Mouse (Mus musculus) mammary gland, adult 2 months (tissue): ENCODE data around the gene Mars2. TPM values are rescaled to one million over a fixed set of nuclear protein-coding genes. Genes with fewer than 3 reads are reported as not detected.

Experiments used
- polyA plus RNA-seq: library from polyadenylated mRNA; depleted of rRNA; stranded (reverse); fragments of >200 nt; gene quantifications from 2 replicates; pipeline ENCODE4 v1.2.3, GENCODE M21; 2012; ENCODE audit warnings: low replicate concordance; rRNA removed

Gene Mars2
- polyA plus RNA-seq, result 2.0 and 2.9 TPM in 2 replicates

DNA sequence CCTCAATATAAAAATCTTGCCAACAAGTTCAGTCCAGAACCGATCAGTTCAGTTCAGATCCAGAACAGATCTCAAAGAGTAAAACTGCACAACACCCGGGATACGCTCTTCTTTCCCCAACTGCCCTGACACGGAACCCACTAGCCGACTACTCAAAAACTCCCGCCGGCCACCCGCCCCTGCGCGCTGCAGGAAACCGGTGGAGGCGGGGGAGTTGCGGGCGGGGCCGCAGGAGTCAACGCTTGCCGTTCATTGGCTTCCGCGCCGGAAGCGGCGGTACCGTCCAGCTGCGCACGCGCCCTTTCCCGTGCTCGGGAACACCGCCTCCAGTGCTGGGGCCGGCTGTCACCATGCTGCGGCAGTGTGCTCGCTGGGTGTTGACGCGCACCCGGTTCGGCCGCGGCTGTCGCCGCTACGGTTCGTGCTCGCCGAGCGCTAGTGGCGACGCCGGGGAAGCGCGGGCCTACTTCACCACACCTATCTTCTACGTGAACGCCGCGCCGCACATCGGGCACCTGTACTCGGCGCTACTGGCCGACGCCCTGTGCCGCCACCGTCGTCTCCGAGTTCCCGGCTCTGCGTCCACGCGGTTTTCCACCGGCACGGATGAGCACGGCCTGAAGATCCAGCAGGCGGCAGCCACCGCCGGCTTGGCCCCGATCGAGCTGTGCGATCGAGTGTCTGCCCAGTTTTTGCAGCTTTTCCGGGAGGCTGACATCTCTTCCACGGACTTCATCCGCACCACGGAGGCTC lies at the start of gene Mars2:
Gene Mars2 (plus strand): TSS at position 288 of the 753 bp plus-strand sequence.

DNA sequence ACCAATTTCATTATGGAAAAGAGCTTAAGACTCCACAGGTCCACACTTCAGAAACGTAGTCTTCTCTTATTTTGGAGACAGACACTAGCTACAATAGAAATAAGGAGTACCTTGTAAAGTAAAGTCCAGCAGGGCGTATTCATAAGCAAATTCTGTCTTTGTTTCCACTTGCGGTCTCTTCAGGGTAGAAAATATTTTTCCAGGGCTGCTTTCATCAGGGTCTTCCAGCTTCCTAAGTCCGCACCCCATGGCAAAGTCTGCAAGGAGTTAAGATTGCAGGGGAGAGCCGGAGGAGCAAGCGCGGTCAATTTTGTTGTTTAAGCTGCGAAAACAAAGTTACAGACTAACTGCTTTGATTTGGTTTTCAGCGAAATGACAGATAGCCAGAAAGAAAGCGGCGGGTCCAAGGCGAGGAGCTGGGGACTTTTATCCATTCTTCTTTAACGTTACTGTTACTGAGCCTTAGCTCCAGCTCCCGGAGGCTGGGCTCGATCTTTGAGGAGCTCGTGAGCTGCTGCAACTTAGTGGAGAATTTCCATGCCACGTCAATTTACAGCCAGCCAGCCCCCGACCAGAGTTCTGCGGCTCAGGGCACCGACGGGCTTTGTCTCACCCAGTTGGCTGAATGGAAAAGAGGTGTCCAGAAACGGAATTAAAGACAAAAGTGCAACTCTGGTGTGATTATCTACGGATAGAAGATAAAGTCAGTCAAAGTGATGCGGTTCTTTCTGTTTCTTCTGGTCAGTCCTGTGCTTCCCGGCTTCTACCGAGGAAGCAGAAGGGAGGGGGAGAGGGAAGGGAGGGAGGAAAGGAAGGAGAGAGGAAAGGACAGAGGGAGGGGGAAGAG lies 10.7 kb upstream of the Mars2 start, which contains the start of gene Rftn2:
Gene Rftn2 (minus strand): TSS at position 772 of the 847 bp plus-strand sequence.

Other genes starting within 250 kb of the Mars2 start
- 27.5 and 66.2 TPM in 2 replicates for gene Sf3b1, start 209.7 kb upstream of the Mars2 start, polyA plus RNA-seq
- gene Coq10b, start 184.4 kb upstream of the Mars2 start, polyA plus RNA-seq, result 6.0 and 9.3 TPM in 2 replicates
- 18.2 and 20.3 TPM in 2 replicates for gene Hspe1, start 149.0 kb upstream of the Mars2 start, polyA plus RNA-seq
- gene Hspd1, start 148.9 kb upstream of the Mars2 start, polyA plus RNA-seq, result 16.7 and 37.0 TPM in 2 replicates
- gene Mob4, start 105.9 kb upstream of the Mars2 start, polyA plus RNA-seq, result 4.9 and 18.6 TPM in 2 replicates
- gene Rftn2, start 10.4 kb upstream of the Mars2 start, polyA plus RNA-seq, result 2.0 and 3.3 TPM in 2 replicates
- gene Boll, start 126.3 kb downstream of the Mars2 start, polyA plus RNA-seq, result 0.16 and 0.35 TPM in 2 replicates
- gene Plcl1, start 168.7 kb downstream of the Mars2 start, polyA plus RNA-seq, result 0.85 and 1.2 TPM in 2 replicates